Mouse (Mus musculus) E14TG2a.4 (cell line): Measurements from ENCODE around the gene Inpp5a.

Experiments
- CTCF ChIP-seq: conservative IDR thresholded peaks from 2 replicates; pipeline ENCODE4 v1.5.1; 2014; ENCODE audit warnings: low read length
- NANOG ChIP-seq: IDR thresholded peaks from 2 replicates; pipeline ENCODE4 v1.6.1; 2014; ENCODE audit warnings: borderline replicate concordance, low read length, mixed read lengths
- POU5F1 ChIP-seq: IDR thresholded peaks from 2 replicates; pipeline ENCODE4 v1.6.1; 2014; ENCODE audit warnings: low read length, borderline replicate concordance

DNA sequence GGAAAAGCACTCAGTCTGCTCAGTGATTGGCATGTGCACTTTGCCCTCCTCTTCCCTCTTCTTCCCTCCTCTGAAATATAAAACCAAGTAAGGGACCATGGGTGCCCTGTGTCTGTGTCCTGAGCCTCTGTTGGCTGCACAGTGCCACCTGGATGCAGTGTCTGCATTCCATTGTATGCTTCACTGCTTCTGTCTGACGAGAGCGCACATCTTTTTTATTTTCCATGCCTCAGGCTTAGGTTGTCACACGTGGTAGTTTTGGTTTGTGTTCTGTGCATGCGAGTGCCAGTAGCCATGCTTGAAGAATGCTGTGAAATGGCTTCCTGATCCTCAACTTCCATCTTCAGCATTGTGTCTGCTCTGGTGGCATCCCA, 142.5 kb downstream of the Inpp5a start:
- TF ChIP-seq CTCF (no peak), NANOG (no peak), POU5F1 (no peak)
